Mouse (Mus musculus) layer of hippocampus, postnatal 10 days (tissue): ENCODE results near the gene Slc9a3r2. TPM values are rescaled to one million over a fixed set of nuclear protein-coding genes. Genes with fewer than 3 reads are reported as not detected.

Experiments used
- DNase-seq, 2 experiments: peaks; one replicate each; pipeline ENCODE4 v3.0.0; 2021; ENCODE audit warnings: low spot score in 2 of 2
- total RNA-seq, 2 experiments: library from RNA; stranded (reverse); gene quantifications; 2 replicates each; pipeline ENCODE4 v1.2.3; 2021

Gene Slc9a3r2
- total RNA-seq, 2 experiments from 2014 or later = 48.5 to 49.4 TPM

DNA sequence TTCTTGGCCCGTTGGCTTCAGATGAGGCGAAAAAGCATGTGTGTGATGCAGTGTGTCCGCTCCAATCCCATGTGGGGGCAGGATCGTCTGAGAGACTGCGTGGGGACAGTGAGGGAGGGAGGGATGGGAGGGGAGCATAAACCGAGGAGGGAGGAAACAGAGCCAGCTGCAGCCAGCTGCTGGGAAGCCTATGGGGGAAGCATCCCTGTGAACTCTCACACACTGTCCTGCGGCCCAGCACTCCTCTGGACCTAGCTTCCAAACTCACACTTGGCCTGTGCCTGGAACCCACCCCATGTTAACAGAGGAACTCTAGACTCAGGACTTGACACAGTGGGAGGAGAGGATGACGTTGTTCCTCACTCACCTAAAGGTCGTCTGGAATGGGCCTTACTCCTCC lies 11.3 kb downstream of the Slc9a3r2 start:
- no peak for DNase-seq

DNA sequence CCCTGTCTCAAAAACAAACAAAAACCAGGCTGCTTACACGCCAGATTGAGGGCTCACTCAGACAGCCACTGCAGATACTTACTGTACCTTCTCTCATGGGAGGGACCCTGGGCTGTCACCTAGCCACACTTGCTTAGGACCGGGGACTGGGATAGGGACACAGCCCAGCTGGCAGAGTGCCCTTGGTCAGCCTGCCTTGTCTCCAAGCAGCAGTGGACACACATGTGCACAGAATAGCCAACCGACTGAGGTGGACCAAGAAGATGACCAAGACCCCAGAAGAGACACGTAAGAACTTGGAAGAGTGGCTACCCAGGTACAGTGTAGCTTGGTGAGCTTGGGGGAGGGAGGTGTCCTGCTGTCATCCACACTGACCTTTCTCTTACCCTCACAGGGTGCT lies 11.9 kb downstream of the Slc9a3r2 start:
- no peak for DNase-seq

DNA sequence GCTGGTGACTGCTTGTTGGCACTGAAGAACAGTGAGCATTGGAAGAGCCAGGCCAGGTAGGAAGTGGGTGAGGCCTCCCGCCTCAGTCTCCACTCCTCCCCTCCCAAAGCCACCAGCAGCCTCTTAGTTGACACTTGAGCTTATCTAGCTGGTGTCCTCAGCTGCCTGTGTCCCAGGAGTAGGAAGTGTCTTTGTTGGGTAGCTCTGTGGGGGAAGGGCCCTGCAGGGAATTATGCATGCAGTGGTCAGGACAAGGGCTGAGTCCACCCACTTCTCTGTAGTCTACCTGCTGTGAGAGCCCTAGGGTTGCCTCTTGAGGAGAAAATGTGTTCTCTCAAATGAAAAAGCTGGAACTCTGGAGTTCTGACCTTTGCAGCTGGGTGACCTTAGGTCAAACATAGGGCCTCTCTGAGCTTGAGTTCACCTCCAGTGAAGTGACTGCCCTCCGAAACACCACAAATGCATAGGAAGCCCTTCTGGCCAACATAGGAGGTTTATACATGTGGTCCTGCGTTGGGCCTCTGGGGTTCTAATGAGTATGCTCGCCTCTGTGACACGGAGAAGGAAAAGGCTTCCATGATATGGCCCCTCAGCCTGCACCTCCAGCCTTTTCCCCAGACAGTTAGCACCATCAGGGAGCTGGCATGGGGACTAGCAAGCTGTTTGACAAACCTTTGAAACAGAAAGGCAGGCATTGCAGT lies 13.2 kb downstream of the Slc9a3r2 start:
- no peak for DNase-seq

DNA sequence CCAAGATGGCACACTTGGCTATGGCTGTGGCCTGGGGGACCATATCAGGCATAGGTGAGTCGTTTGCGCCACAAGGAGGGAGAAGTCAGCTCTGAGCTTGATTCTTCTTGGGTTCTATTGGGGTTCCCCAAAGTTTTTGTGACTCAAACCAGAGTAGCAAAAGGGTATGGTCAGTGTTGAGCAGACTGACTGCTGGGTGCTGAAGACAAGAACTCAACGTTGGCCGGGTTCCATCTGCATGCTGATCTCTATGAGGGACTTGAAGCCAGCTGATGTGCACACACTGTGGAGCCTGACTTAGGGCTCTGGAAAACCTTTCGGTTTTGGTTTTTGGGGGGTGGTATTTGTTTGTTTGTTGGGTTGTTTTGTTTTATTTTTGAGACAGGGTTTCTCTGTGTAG lies 14.4 kb downstream of the Slc9a3r2 start:
- DNase-seq = no peak

DNA sequence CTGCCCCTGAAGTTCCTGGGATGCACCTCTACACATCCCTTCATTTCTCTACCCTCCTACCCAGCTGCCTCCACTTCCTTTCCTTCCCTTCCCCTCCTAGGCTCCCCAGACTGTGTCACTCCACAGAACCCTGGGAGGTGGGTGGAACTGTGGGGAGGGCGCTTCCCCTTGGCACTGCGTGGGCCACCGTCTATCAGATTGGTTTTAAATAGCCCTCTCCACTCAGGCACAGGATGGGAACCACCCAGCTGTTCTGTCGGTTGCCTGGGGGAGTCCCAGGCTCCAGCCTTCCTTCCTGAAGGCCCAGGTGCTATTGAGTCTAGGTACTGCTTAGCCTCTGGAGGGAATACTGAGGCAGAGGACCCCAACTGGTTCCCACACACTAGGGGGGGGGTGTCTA lies 15.1 kb downstream of the Slc9a3r2 start:
- no peak for DNase-seq

DNA sequence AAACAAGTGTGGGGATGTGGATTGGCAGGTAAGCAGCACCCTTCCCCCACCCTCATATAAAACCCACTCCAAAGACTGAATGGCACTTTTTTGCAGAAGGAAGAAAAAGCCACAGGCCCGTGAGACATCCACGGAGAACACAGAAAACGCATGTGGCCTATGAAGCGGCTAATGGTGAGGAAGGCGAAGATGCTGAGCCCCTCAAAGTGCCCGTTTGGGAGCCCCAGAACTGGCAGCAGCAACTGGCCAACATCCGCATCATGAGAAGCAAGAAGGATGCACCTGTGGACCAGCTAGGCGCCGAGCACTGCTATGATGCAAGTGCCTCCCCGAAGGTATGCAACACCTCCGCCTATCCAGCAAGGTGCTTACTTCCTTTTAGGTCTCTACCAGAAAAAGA lies 16.3 kb downstream of the Slc9a3r2 start:
- no peak for DNase-seq

DNA sequence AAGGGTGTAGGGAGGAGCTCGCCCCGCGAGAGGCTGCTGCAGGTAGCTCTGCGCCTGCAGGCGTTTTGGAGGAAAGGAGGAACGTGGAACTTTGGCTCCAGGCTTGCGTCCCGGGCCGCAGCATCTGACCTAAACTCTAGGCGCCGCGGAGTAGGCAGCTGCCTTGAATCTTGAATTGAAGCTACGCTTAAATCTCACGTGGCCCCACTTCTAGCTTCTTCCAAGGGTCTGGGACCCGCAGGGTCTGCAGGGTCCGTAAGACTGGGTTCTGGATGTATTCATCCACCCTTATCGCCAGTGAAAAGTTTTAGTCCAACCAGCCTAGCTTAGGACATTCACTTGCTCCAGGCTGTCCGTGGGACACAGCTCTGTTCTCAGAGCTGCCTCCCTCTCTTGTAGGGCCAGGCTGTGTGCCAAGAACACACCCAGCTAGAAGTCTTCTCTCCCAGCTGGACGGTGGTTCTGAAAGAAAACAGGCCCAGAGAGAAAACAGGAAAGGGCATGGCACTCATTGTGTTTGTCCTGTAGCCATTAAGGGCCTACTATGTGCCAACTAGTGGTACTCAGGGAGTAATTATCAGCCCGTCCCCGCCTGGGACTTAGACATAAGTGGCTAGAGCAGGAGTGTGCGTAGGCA lies 17.2 kb downstream of the Slc9a3r2 start:
- no peak for DNase-seq

DNA sequence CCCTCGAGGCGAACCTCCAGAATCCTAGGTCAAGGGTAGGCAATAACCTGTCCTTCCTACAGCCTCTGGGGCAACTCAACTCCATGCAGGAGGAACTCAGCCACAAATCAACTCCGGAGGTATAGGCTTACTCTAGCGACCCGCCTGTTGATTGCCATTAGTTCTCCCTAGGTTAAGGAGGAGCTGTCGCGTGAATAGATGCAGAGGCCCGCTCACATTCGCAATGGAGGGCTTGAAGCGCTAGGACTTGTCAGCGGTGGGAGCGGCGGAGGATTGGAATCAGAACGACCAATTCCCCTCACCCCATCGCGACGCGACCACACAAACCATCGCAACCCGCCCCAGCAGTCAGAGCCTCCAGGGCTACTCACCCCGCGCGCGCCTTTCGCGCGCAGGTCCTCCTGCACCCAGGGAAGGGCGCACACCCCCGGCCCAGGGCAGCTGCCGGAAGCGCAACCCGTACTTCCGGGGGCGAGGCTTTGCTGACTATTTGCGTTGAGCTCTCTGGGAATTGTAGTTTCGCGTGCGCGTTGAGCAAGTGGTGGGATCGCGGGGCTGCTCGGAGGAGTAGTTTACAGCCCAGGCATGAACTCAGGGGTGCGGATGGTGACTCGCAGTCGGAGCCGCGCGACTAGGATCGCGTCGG lies 17.8 kb downstream of the Slc9a3r2 start, which contains the start of the genes Tsc2 and Nthl1:
Gene Tsc2, minus strand, starts transcription at position 464 of the 646 bp plus-strand sequence.
Gene Nthl1, plus strand, starts transcription at position 514 of the 646 bp plus-strand sequence.
- peak; percentile 83 to 85 for DNase-seq

DNA sequence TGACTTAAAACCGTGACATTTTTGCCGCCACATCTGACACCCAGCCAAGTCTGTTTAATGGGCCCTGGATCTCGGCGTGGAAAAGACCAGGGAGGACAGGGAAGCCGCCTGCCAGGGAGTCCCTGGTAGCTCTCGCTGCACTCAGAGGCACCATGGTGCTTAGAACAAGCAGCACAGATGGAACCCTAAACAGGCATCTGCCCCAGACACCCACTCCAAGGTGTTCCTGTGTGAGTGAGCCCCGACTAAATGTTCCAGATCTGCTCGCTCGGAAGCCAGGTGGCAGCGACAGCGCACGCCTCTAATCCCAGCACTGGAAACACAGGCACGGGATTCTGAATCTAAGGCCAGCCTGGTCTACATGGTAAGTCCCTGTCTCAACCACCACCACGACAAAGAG lies 20.1 kb downstream of the Slc9a3r2 start:
- DNase-seq = peak; percentile 46 to 56

DNA sequence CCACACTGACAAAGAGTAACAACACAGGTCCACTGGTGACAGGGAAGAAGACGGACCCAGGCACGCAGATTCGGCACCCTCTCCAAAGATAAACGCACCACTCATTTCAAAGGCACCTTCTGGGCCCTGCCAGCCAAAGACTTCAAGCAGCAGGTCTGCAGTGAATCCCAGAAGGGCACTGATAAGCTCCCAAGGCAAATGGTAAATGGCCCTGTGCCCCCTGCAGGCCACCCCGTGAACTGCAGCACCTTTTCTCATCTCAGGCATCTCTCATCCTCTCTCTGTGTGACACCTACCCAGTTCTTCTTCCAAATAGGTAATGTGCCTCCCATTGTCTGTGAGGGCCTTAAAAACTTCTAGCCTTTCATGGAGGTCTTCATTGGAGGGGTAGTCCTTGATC lies 21.5 kb downstream of the Slc9a3r2 start:
- peak; percentile 71 to 72 for DNase-seq

DNA sequence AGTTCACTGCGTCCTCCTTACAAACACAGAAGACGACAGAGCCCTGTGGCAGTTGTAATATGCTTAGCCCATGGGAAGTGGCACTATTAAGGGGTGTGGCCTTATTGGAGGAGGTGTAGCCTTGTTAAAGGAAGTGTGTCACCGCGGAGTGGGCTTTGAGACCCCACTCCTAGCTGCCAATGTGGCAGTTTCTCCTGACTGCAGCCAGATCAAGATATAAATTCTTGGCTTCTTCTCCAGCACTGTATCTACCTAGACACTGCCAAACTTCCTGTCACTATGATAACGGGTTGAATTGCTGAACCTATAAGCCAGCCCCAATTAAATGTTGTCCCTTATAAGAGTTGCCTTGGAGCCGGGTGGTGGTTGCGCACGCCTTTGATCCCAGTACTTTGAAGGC lies 24.7 kb downstream of the Slc9a3r2 start:
- no peak for DNase-seq

DNA sequence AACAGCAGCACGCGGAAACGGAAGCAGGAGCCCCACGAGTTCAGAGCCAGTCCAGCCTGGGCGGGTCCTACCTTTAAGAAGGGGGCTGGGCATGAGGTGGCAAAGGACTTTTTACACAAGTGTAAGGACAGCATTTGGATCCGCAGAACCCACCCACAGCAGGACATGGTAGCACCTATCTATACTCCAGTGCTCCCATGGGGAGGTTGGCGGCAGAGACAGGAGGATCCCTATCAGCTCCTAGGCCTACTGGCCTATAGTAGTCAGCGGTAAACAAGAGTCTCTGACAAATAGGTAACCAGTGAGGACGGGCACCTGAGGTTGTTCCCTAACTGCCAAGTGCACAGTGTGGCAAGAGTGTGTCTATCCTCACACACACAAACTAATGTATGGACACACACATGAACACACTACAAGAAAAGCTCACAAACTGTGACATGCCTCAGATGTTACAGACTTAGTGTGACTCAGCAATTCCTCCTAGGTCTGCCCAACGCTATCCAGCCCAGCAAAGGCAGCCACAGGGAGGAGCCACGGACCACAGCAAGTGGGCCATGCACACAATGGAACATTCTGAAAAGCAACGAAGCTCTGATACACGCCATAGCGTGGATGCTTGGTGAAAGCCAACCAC lies 32.4 kb downstream of the Slc9a3r2 start:
- DNase-seq = no peak

DNA sequence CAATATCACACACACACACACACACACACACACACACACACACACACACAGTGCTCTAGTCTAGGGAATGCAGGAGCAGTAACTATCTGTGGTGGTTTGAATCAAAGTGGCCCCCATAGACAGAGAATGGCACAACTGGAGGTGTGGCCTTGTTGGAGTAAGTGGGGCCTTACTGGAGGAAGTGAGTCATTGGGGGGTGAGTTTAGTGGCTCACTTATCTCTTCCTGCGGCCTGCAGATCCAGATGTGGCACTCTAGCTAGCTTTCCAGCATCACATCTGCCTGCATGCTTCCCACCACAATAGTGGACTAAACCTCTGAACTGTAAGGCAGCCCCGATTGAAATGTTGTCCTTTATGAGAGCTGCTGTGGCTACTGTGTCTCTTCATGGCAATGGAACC lies 39.4 kb downstream of the Slc9a3r2 start:
- DNase-seq = no peak

DNA sequence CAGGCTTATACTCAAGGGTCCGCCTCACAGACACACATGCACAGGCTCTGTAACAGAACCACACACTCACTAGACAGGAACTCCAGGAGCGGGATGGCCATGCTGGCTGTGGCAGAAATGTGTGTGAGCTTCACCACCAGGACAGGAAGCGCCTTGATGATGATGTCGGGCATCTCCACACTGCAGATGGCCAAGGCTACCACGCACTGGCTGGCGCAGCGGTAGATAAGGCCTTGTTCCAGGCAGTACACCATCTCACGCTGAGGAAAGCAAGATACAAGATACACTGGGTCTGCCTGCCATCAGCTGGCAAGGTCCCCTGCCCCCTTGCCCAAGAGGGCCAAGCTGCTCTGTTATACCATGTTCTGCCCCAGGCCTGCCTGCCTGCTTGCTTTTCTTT lies 41.3 kb downstream of the Slc9a3r2 start:
- DNase-seq = no peak

DNA sequence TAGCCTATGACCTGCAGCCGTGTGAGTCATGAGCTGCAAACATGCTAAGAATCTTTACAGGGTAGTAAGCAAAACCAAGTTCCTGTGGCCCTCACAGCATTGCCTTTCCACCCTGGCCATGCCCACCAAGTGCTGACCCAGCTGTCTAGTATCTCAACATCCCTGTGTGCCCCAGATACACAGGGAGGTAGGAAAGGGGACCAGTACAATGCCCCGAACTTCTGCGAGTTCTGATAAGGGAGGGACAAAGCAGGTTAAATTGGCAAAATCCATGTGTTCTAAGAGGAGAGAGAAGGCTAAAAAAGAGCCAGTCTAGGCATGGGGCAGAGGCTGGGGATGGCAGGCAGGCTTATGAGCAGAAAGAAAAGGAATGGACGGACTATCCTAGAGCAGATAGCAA lies 41.8 kb downstream of the Slc9a3r2 start:
- DNase-seq = no peak

DNA sequence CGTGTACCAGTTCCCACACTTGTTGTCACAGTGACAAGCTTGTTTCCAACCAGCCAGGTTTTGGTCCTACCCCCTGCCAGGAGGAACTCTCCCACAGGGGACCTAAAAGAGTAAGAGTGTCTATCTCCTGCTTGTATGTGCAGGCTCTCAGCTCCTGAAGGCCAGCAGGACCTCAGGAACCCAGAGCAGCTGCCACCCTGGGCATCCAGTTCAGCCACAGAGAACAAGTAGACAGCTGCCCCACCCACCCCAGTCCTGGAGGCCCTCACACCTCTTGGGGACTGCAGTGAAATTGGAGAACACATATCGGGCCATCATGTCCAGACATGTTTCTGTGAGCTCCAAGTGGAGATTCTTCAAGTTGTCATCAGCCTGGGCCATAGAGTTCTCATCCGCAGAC lies 45.6 kb downstream of the Slc9a3r2 start:
- no peak for DNase-seq

DNA sequence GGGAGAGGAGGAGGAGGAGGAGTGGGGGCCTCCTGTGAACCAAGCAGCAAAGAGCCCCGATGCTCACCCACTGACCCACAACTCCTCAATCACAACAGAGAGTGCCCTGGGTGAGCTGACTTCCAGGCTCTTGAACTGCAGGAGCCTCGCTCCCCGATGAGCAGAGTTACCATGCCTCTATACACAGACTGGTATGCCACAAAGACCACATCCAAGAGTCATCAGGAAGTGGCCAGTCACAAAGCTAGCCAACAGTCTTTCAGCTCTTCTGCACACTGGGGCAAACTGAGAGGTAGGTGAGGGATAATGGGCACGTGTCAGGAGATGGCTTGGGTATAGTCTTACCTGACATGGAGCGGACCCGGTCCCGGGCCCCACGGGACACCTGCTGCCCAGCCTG lies 46.2 kb downstream of the Slc9a3r2 start:
- no peak for DNase-seq

DNA sequence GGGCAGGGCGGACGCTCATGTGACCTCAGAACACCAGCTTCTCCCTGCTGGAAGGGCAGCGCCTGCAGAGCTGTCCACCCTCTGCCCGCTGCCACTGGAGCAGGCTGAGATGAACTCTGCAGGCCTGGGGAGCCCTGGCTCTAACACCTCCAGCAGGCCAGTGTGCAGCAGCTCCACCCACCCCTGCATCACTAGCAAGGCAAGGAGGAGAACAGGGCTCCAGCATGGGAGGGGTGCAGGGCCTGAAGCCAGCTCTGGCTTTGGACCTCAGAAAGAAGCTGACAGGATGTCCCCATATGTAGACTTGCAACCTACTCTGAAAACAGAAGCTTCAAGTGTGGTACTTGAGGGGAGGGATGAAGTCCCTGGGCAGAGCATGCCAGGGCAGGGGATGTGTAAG lies 49.6 kb downstream of the Slc9a3r2 start:
- no peak for DNase-seq

DNA sequence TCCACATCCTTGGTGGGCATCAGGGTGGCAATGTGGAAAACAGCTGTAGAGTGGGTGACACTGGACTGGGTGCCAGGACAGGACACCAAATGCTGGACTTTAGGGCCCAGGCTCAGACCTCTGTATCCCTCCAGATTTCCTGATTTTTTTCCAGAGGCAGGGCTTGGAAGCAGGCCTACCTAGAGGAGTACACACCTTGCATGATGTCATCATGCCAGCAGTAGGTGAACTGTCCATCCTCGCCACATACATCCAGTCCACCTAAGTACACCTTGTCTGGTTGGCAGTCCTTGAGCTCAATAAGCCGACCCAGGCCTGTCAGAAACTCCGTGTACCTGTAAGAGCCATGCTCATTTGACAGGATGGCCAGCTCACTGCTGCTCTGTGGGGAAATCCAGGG lies 52.1 kb downstream of the Slc9a3r2 start:
- DNase-seq = no peak

DNA sequence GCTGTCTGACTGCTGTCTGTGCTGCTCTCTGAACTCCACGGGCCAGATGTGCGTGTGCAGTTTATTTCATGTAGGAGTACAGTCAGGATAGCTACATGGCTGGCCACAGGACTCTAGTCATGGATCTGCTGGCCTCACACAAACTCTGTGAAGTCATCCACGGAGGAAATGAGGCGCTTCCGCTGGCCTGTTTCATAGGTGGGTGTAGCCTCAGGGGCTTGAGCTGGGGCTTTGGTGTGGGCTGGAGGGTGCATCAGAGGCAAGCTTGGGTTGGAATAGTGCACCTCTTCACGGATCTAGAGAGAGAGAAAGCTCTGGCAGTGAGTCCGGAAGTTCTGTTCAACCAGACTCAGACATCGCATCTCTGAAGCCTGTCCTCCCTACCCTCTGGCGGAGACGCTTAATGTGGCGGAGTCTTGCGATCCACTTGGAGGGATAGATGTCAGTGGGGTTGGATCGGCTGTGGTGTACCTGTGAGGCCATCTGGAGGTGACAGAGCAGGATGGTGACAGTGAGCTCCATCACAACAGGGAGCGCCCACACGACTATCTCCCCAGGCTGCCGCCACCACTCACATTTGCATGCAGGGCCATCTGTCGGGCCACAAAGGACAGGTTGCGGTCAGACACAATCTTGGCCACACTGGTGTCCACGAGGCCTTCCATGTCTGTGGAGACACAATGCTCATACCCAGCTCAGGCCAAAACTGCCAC lies 53.5 kb downstream of the Slc9a3r2 start:
- DNase-seq = no peak

DNA sequence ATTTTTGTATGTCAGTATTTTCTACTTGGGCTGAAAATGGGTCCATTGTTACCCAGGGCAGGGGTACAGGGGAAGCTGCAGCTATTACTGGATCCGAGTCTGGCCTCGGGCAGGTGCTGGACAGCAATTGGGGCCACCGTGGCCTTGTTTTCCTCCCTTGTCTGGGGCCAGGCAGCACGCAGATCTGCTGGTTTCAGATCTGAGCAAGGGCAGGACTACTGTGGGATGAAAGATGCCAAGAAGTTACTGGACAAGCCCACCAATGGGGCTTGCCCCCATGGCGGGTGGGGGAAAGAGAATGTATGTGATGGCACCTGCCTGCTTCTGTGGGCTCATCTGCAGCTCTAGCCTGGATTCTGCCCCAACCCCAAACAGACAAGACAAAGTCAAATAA lies 54.1 kb downstream of the Slc9a3r2 start:
- no peak for DNase-seq
